Mouse (Mus musculus) liver, adult 2 months (tissue): Measurements from ENCODE around the gene Hist1h3e.

ENCODE experiments used
- CTCF ChIP-seq: fragments of 200-500 bp; IDR thresholded peaks from 2 replicates; pipeline ENCODE4 v1.5.1; 2011; ENCODE audit warnings: low read depth, low read length, control low read depth
- POLR2A ChIP-seq: fragments of 200-500 bp; IDR thresholded peaks from 2 replicates; pipeline ENCODE4 v1.6.1; 2011; ENCODE audit warnings: low read length, control low read depth; ENCODE audit not compliant: insufficient read depth; ENCODE audit errors: extremely low read depth

- TF ChIP-seq CTCF (no peak), POLR2A (no peak)
Observed at GRCm38 (mm10) chr13:23564482-23564881, 2.3 kb upstream of the Hist1h3e start.
